Mouse (Mus musculus) E14TG2a.4 (cell line): ENCODE results near the gene Coro1c.

Experiments
- H3K27me3 ChIP-seq: 2 replicates; pipeline ENCODE4 v1.6.1; 2014; ENCODE audit warnings: low read length, control low read depth; ENCODE audit not compliant: insufficient read depth
- H3K36me3 ChIP-seq: 2 replicates; pipeline ENCODE4 v1.6.1; 2014; ENCODE audit warnings: low read length, control low read depth; ENCODE audit not compliant: insufficient read depth
- H3K4me1 ChIP-seq: replicated peaks from 2 replicates; pipeline ENCODE4 v1.6.1; 2014; ENCODE audit warnings: low read depth, low read length, control low read depth
- H3K4me3 ChIP-seq: replicated peaks from 2 replicates; pipeline ENCODE4 v1.5.1; 2014; ENCODE audit warnings: mild to moderate bottlenecking, low read length
- H3K9me3 ChIP-seq: 2 replicates; pipeline ENCODE4 v1.6.1; 2014; ENCODE audit warnings: low read length, control low read depth
- CTCF ChIP-seq: conservative IDR thresholded peaks from 2 replicates; pipeline ENCODE4 v1.5.1; 2014; ENCODE audit warnings: low read length
- NANOG ChIP-seq: IDR thresholded peaks from 2 replicates; pipeline ENCODE4 v1.6.1; 2014; ENCODE audit warnings: borderline replicate concordance, low read length, mixed read lengths
- POU5F1 ChIP-seq: IDR thresholded peaks from 2 replicates; pipeline ENCODE4 v1.6.1; 2014; ENCODE audit warnings: low read length, borderline replicate concordance

Gene Coro1c

GRCm38 (mm10) chr5:113918654-113919053 lies 10.1 kb upstream of the Coro1c start:
- H3K9me3 ChIP-seq, result no peaks in the 10 kb centered on the region
- no peaks in the 10 kb centered on the region for H3K36me3 ChIP-seq
- peaks cover 22% of the 10 kb centered on the region for H3K4me1 ChIP-seq
- no peak for TF ChIP-seq NANOG
- TF ChIP-seq POU5F1, result no peak
- TF ChIP-seq CTCF, result no peak
- H3K4me3 ChIP-seq, result no peak overlapping the region
- no peaks in the 10 kb centered on the region for H3K27me3 ChIP-seq

GRCm38 (mm10) chr5:113910705-113911104 lies 2.1 kb upstream of the Coro1c start:
- Histone ChIP-seq H3K4me3 (peak overlapping the region; percentile 27; the same call in 1 of the 2 replicates), H3K27me3 (no peaks in the 10 kb centered on the region), H3K9me3 (no peaks in the 10 kb centered on the region), H3K36me3 (no peaks in the 10 kb centered on the region), H3K4me1 (peaks cover 50% of the 10 kb centered on the region)
- TF ChIP-seq CTCF (no peak), POU5F1 (no peak)

DNA sequence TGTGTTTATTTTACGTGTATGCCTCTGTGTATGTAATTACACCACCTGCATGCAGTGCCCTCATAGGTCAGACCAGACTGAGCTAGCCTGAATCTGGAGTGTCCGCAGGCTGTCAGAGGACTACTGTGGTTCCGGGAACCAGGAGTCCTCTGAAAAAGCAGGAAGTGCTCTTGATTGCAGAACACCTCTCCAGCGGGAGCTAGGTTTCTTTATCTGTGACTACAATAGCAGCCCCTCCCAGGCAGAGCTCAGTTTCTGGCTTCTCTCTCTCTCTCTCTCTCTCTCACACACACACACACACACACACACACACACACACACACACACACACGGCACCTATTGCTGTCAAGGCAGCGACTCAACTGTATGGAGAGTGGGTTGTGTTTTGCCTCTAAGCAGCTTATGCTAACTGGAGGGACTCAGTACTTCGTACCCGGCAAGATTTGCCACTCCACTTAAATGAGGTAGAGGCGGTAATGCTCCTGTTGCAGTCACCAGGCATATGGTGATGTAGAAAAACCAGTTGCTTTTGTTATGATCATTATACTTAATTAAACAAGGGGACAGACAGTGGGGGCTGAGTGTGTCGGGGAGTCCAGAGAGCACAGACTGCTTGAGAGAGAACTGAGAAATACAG lies 1.6 kb upstream of the Coro1c start:
- Histone ChIP-seq H3K27me3 (no peaks in the 10 kb centered on the region), H3K4me3 (peak overlapping the region; percentile 27; the same call in 1 of the 2 replicates)
- no peak for TF ChIP-seq POU5F1
- no peak for TF ChIP-seq NANOG
- no peak for TF ChIP-seq CTCF

GRCm38 (mm10) chr5:113907786-113908567 lies 581 bp downstream of the Coro1c start:
- H3K9me3 ChIP-seq, result no peaks in the 10 kb centered on the region
- H3K36me3 ChIP-seq, result no peaks in the 10 kb centered on the region
- H3K4me1 ChIP-seq, result peaks cover 73% of the 10 kb centered on the region
- peak overlapping the region; percentile 96 for H3K4me3 ChIP-seq
- TF ChIP-seq NANOG (no peak), POU5F1 (no peak), CTCF (no peak)
- H3K27me3 ChIP-seq, result no peaks in the 10 kb centered on the region

More for the DNA sequence above, 1.6 kb upstream of the Coro1c start:
- Histone ChIP-seq H3K9me3 (no peaks in the 10 kb centered on the region), H3K36me3 (no peaks in the 10 kb centered on the region), H3K4me1 (peaks cover 55% of the 10 kb centered on the region)

DNA sequence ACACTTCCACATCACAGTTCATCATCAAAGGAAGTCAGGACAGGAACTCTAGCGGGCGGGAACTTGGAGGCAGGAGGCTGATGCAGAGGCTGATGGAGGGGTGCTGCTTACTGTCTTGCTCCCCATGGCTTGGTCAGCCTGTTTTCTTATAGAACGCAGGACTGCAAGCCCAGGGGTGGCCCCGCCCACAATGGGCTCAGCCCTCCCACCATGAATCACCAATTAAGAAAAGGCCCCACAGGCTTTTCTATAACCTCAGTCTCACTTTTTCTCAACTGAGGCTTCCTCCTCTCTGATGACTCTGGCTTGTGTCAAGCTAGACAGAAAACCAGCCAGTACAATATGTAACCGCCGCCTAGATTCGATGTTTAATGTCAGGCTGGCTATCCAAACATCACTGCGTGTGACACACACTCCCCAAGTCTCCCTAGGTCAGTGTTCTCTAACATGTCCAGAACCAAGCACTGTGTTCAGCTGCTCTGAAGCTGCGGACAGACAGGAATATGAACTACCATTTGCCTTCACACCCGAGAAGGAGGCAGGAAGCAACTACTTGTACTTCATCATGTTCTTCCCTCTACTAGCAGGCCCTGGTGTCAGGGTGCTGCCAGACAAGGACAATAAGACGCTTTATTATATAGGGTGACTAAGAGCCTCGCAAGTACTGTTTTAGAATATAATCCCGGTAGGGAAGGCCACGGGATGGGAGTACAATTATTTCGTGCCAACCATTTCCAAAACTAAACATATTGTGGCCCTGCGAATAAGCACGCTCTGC lies 1.4 kb downstream of the Coro1c start:
- Histone ChIP-seq H3K4me3 (peak overlapping the region; percentile 96), H3K4me1 (peaks cover 82% of the 10 kb centered on the region), H3K36me3 (peaks cover 1% of the 10 kb centered on the region), H3K9me3 (no peaks in the 10 kb centered on the region), H3K27me3 (no peaks in the 10 kb centered on the region)
- no peak for TF ChIP-seq CTCF
- TF ChIP-seq POU5F1, result no peak
- TF ChIP-seq NANOG, result no peak

- Histone ChIP-seq H3K4me1 (peaks cover 80% of the 10 kb centered on the region), H3K27me3 (no peaks in the 10 kb centered on the region), H3K9me3 (no peaks in the 10 kb centered on the region), H3K4me3 (no peak overlapping the region), H3K36me3 (peaks cover 12% of the 10 kb centered on the region)
- TF ChIP-seq POU5F1, result no peak
- no peak for TF ChIP-seq CTCF
- no peak for TF ChIP-seq NANOG
These were observed 3.6 kb downstream of the Coro1c start for GRCm38 (mm10) chr5:113904987-113905386.

DNA sequence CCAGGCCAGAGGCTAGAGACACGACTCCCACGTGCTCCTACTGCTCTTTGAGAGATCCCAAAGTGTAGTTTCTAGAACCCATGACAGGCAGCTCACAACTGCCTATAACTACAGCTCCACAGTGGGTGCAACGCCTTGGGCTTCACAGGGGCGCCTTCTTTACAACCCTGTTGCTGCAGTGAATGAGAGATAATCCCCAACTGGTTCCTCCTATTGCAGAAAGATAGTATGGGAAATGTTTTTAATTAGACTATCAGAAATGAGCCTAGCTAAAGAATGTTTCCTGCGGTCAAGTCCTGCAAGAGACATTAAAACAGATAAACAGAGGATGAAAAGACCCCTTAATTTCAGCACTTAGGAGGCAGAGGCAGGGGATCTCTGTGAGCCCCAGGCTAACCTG lies 5.6 kb downstream of the Coro1c start:
- H3K4me3 ChIP-seq, result 0 out of 2 replicates have a peak overlapping the region, but pooled peaks have one; percentile 11
- H3K9me3 ChIP-seq, result no peaks in the 10 kb centered on the region
- H3K27me3 ChIP-seq, result no peaks in the 10 kb centered on the region
- H3K4me1 ChIP-seq, result peaks cover 90% of the 10 kb centered on the region
- TF ChIP-seq CTCF, result no peak
- TF ChIP-seq POU5F1, result no peak
- TF ChIP-seq NANOG, result no peak
- H3K36me3 ChIP-seq, result peaks cover 12% of the 10 kb centered on the region

GRCm38 (mm10) chr5:113902017-113902416 lies 6.5 kb downstream of the Coro1c start:
- no peak overlapping the region for H3K4me3 ChIP-seq
- H3K9me3 ChIP-seq, result no peaks in the 10 kb centered on the region
- peaks cover 12% of the 10 kb centered on the region for H3K36me3 ChIP-seq
- H3K4me1 ChIP-seq, result peaks cover 92% of the 10 kb centered on the region
- H3K27me3 ChIP-seq, result no peaks in the 10 kb centered on the region
- TF ChIP-seq POU5F1 (no peak), CTCF (no peak), NANOG (no peak)
